Mouse (Mus musculus) hindbrain, embryonic 15.5 days (tissue): ENCODE measurements around the gene Rabgef1. TPM values are rescaled to one million over a fixed set of nuclear protein-coding genes. Genes with fewer than 3 reads are reported as not detected.
A peak's percentile ranks its signal among the peaks of the same experiment; 100 is the strongest.

Experiments
- ATAC-seq: fragments of 200-750 bp; cut with Nextera tagmentation; 2 replicates; pipeline ENCODE4 v1.8.0; 2017; ENCODE audit warnings: low read depth, moderate number of reproducible peaks, moderate TSS enrichment; ENCODE audit not compliant: low FRiP score
- H3K27ac ChIP-seq: fragments of 300-500 bp; sonication (generic); replicated peaks from 2 replicates; pipeline ENCODE4 v1.5.1; 2015; ENCODE audit warnings: mild to moderate bottlenecking, inconsistent platforms
- H3K27me3 ChIP-seq: fragments of 300-500 bp; sonication (generic); 2 replicates; pipeline ENCODE4 v1.6.1; 2015; ENCODE audit warnings: control low read depth, inconsistent platforms
- H3K36me3 ChIP-seq: fragments of 300-500 bp; sonication (generic); 2 replicates; pipeline ENCODE4 v1.6.1; 2015; ENCODE audit warnings: control low read depth, inconsistent platforms
- H3K4me1 ChIP-seq: fragments of 300-500 bp; sonication (generic); replicated peaks from 2 replicates; pipeline ENCODE4 v1.6.1; 2015; ENCODE audit warnings: control low read depth, inconsistent platforms
- H3K4me2 ChIP-seq: fragments of 300-500 bp; sonication (generic); 2 replicates; pipeline ENCODE4 v1.6.1; 2015; ENCODE audit warnings: moderate library complexity, mild to moderate bottlenecking, inconsistent platforms
- H3K4me3 ChIP-seq: fragments of 300-500 bp; sonication (generic); 2 replicates; pipeline ENCODE4 v1.5.1; 2015; ENCODE audit warnings: mild to moderate bottlenecking, inconsistent platforms
- H3K9ac ChIP-seq: fragments of 300-500 bp; sonication (generic); 2 replicates; pipeline ENCODE4 v1.6.1; 2015; ENCODE audit warnings: inconsistent platforms
- H3K9me3 ChIP-seq: fragments of 300-500 bp; sonication (generic); 2 replicates; pipeline ENCODE4 v1.6.1; 2016; ENCODE audit warnings: control low read depth, inconsistent platforms
- WGBS: fragments of 180-500 bp; shearing (Covaris S2); methylation state at CpG from one replicate; pipeline ENCODE4 v1.1.7; 2015; 5-methylcytosine and 5-hydroxymethylcytosine counted together
- polyA plus RNA-seq: library from polyadenylated mRNA; unstranded; fragments of >200 nt; fragmentation: Nextera tagmentation; extraction: Ambion mirVana; gene quantifications from 2 replicates; pipeline ENCODE4 v1.2.1, GENCODE M21; 2015

Rabgef1 gene
- polyA plus RNA-seq, result 39.8 and 40.6 TPM in 2 replicates

GRCm38 (mm10) chr5:130171423-130171954 is at the start of gene Rabgef1:
Gene Rabgef1 (plus strand): TSS chr5:130171798.
- ATAC-seq, result peak; percentile 97
- peaks cover 27% of the 10 kb centered on the region for H3K4me1 ChIP-seq
- no peaks in the 10 kb centered on the region for H3K36me3 ChIP-seq
- no peaks in the 10 kb centered on the region for H3K9me3 ChIP-seq
- peak within 1 kb of the TSS; percentile 89 for H3K27ac ChIP-seq
- peak within 1 kb of the TSS; percentile 87 for H3K4me3 ChIP-seq
- H3K4me2 ChIP-seq, result peak within 1 kb of the TSS; percentile 66
- peak within 1 kb of the TSS; percentile 82 for H3K9ac ChIP-seq
- under 1% methylated on average over 60 of the region's 62 CpGs for WGBS
- H3K27me3 ChIP-seq, result no peaks in the 10 kb centered on the region

GRCm38 (mm10) chr5:130122355-130122754 is 49.2 kb upstream of the Rabgef1 start:
- Histone ChIP-seq H3K4me1 (0 out of 2 replicates have a peak, but pooled peaks cover 8% of the 10 kb centered on the region), H3K36me3 (no peaks in the 10 kb centered on the region), H3K9me3 (no peaks in the 10 kb centered on the region), H3K9ac (no peak overlapping the region), H3K4me2 (no peak overlapping the region), H3K27ac (no peak overlapping the region), H3K27me3 (no peaks in the 10 kb centered on the region), H3K4me3 (no peak overlapping the region)
- no peak for ATAC-seq
- 91% methylated on average over 2 of the region's 2 CpGs for WGBS

GRCm38 (mm10) chr5:130124271-130124670 is 47.3 kb upstream of the Rabgef1 start:
- no peak for ATAC-seq
- no peak overlapping the region for H3K4me3 ChIP-seq
- H3K27ac ChIP-seq, result no peak overlapping the region; the same call in 1 of the 2 replicates
- 0 out of 2 replicates have a peak, but pooled peaks cover 4% of the 10 kb centered on the region for H3K4me1 ChIP-seq
- no peaks in the 10 kb centered on the region for H3K9me3 ChIP-seq
- no peak overlapping the region for H3K4me2 ChIP-seq
- no peaks in the 10 kb centered on the region for H3K27me3 ChIP-seq
- no peak overlapping the region for H3K9ac ChIP-seq
- 66% methylated on average over 5 of the region's 5 CpGs for WGBS
- H3K36me3 ChIP-seq, result no peaks in the 10 kb centered on the region

GRCm38 (mm10) chr5:130128686-130129523 is 42.7 kb upstream of the Rabgef1 start:
- H3K36me3 ChIP-seq, result peaks cover 9% of the 10 kb centered on the region
- ATAC-seq, result no peak
- H3K4me3 ChIP-seq, result no peak overlapping the region
- 63% methylated on average over 11 of the region's 11 CpGs for WGBS
- H3K27me3 ChIP-seq, result no peaks in the 10 kb centered on the region
- H3K9me3 ChIP-seq, result no peaks in the 10 kb centered on the region
- H3K9ac ChIP-seq, result no peak overlapping the region
- H3K27ac ChIP-seq, result no peak overlapping the region
- H3K4me2 ChIP-seq, result no peak overlapping the region
- H3K4me1 ChIP-seq, result no peaks in the 10 kb centered on the region

- no peak overlapping the region for H3K4me2 ChIP-seq
- no peak overlapping the region for H3K9ac ChIP-seq
- H3K27me3 ChIP-seq, result no peaks in the 10 kb centered on the region
- 90% methylated on average over 5 of the region's 5 CpGs for WGBS
- H3K4me3 ChIP-seq, result no peak overlapping the region
- no peak overlapping the region for H3K27ac ChIP-seq
- H3K4me1 ChIP-seq, result no peaks in the 10 kb centered on the region
- peaks cover 9% of the 10 kb centered on the region for H3K36me3 ChIP-seq
- ATAC-seq, result no peak
- H3K9me3 ChIP-seq, result no peaks in the 10 kb centered on the region
These were observed 42.1 kb upstream of the Rabgef1 start for GRCm38 (mm10) chr5:130129524-130129793.

GRCm38 (mm10) chr5:130136597-130136996 is 35.0 kb upstream of the Rabgef1 start:
- Histone ChIP-seq H3K4me1 (no peaks in the 10 kb centered on the region), H3K9ac (no peak overlapping the region), H3K27me3 (no peaks in the 10 kb centered on the region), H3K27ac (no peak overlapping the region), H3K9me3 (no peaks in the 10 kb centered on the region), H3K4me3 (no peak overlapping the region), H3K4me2 (no peak overlapping the region), H3K36me3 (0 out of 2 replicates have a peak, but pooled peaks cover 8% of the 10 kb centered on the region)
- 94% methylated on average over 13 of the region's 13 CpGs for WGBS
- ATAC-seq, result no peak

GRCm38 (mm10) chr5:130139393-130139792 is 32.2 kb upstream of the Rabgef1 start:
- Histone ChIP-seq H3K4me1 (peaks cover 5% of the 10 kb centered on the region), H3K36me3 (0 out of 2 replicates have a peak, but pooled peaks cover 4% of the 10 kb centered on the region), H3K9ac (no peak overlapping the region), H3K27ac (no peak overlapping the region), H3K4me3 (no peak overlapping the region), H3K9me3 (no peaks in the 10 kb centered on the region), H3K4me2 (no peak overlapping the region), H3K27me3 (no peaks in the 10 kb centered on the region)
- ATAC-seq, result no peak
- WGBS, result 25% methylated on average over 8 of the region's 8 CpGs

- Histone ChIP-seq H3K4me3 (no peak overlapping the region), H3K4me1 (peaks cover 16% of the 10 kb centered on the region), H3K9me3 (no peaks in the 10 kb centered on the region), H3K27ac (no peak overlapping the region), H3K9ac (no peak overlapping the region), H3K4me2 (no peak overlapping the region), H3K27me3 (no peaks in the 10 kb centered on the region), H3K36me3 (no peaks in the 10 kb centered on the region)
- WGBS, result 79% methylated on average over 5 of the region's 5 CpGs
- ATAC-seq, result no peak
These were observed 30.5 kb upstream of the Rabgef1 start for GRCm38 (mm10) chr5:130141138-130141537.

- no peak for ATAC-seq
- Histone ChIP-seq H3K27me3 (no peaks in the 10 kb centered on the region), H3K9me3 (no peaks in the 10 kb centered on the region), H3K4me2 (no peak overlapping the region), H3K9ac (no peak overlapping the region), H3K27ac (no peak overlapping the region), H3K36me3 (no peaks in the 10 kb centered on the region), H3K4me3 (no peak overlapping the region), H3K4me1 (peaks cover 19% of the 10 kb centered on the region)
- WGBS, result 67% methylated on average over 4 of the region's 4 CpGs
These were observed 29.6 kb upstream of the Rabgef1 start for GRCm38 (mm10) chr5:130142041-130142440.

GRCm38 (mm10) chr5:130143101-130143500 is 28.5 kb upstream of the Rabgef1 start:
- no peak overlapping the region for H3K9ac ChIP-seq
- H3K36me3 ChIP-seq, result 0 out of 2 replicates have a peak, but pooled peaks cover under 1% of the 10 kb centered on the region
- H3K9me3 ChIP-seq, result no peaks in the 10 kb centered on the region
- peaks cover 23% of the 10 kb centered on the region for H3K4me1 ChIP-seq
- no peaks in the 10 kb centered on the region for H3K27me3 ChIP-seq
- H3K4me2 ChIP-seq, result no peak overlapping the region
- ATAC-seq, result no peak
- peak overlapping the region; percentile 92; the same call in 1 of the 2 replicates for H3K27ac ChIP-seq
- H3K4me3 ChIP-seq, result no peak overlapping the region
- 94% methylated on average over 7 of the region's 7 CpGs for WGBS

- Histone ChIP-seq H3K27me3 (no peaks in the 10 kb centered on the region), H3K9ac (peak overlapping the region; percentile 40), H3K9me3 (no peaks in the 10 kb centered on the region), H3K4me3 (peak overlapping the region; percentile 69), H3K27ac (peak overlapping the region; percentile 92), H3K4me2 (peak overlapping the region; percentile 82), H3K4me1 (peaks cover 23% of the 10 kb centered on the region), H3K36me3 (peaks cover 9% of the 10 kb centered on the region; the same call in 1 of the 2 replicates)
- 2% methylated on average over 20 of the region's 20 CpGs for WGBS
- peak; percentile 60 for ATAC-seq
These were observed 27.6 kb upstream of the Rabgef1 start for GRCm38 (mm10) chr5:130143977-130144333.
